Mouse (Mus musculus): ENCODE measurements around the gene Adap1. TPM values are rescaled to one million over a fixed set of nuclear protein-coding genes. Genes with fewer than 3 reads are reported as not detected.

Adap1 gene
- polyA plus RNA-seq, 1 experiment from 2014 or later, result 2.3 TPM

- Histone ChIP-seq H3K9me3 (ENCODE audit: control insufficient read depth, low read depth, low read length) (no peaks in the 10 kb centered on the region), H3K9ac (replicated peaks; ENCODE audit: low read depth, low read length) (no peak overlapping the region), H3K4me3 (ENCODE audit: low read depth, low read length) (no peak overlapping the region), H3K27ac (ENCODE audit: low read length) (no peak overlapping the region), H3K4me2 (replicated peaks; ENCODE audit: low read depth, low read length) (no peak overlapping the region), H3K36me3 (ENCODE audit: control insufficient read depth, insufficient read depth, low read length) (no peaks in the 10 kb centered on the region), H3K4me1 (ENCODE audit: control insufficient read depth, insufficient read depth, low read length) (0 out of 2 replicates have a peak, but pooled peaks cover 6% of the 10 kb centered on the region), H3K27me3 (ENCODE audit: control insufficient read depth, insufficient read depth, low read length) (peaks cover 21% of the 10 kb centered on the region)
- no peak for ATAC-seq (ENCODE audit: insufficient number of reproducible peaks, insufficient read depth, low FRiP score, low read depth)
- 75% methylated on average over 9 of the region's 9 CpGs for WGBS
Observed at GRCm38 (mm10) chr5:139323260-139323924, 2.0 kb downstream of the Adap1 start.

GRCm38 (mm10) chr5:139321331-139321730, 4.1 kb downstream of the Adap1 start:
- H3K4me1 ChIP-seq (ENCODE audit: control insufficient read depth, insufficient read depth, low read length), result 0 out of 2 replicates have a peak, but pooled peaks cover 6% of the 10 kb centered on the region
- H3K27me3 ChIP-seq (ENCODE audit: control insufficient read depth, insufficient read depth, low read length), result peaks cover 19% of the 10 kb centered on the region
- no peaks in the 10 kb centered on the region for H3K36me3 ChIP-seq (ENCODE audit: control insufficient read depth, insufficient read depth, low read length)
- no peak for ATAC-seq (ENCODE audit: insufficient number of reproducible peaks, insufficient read depth, low FRiP score, low read depth)
- 76% methylated on average over 6 of the region's 6 CpGs for WGBS
- H3K9ac ChIP-seq (replicated peaks; ENCODE audit: low read depth, low read length), result no peak overlapping the region
- no peak overlapping the region for H3K27ac ChIP-seq (ENCODE audit: low read length)
- no peaks in the 10 kb centered on the region for H3K9me3 ChIP-seq (ENCODE audit: control insufficient read depth, low read depth, low read length)
- H3K4me2 ChIP-seq (replicated peaks; ENCODE audit: low read depth, low read length), result no peak overlapping the region
- no peak overlapping the region for H3K4me3 ChIP-seq (ENCODE audit: low read depth, low read length)

- peaks cover 12% of the 10 kb centered on the region for H3K27me3 ChIP-seq (ENCODE audit: control insufficient read depth, insufficient read depth, low read length)
- no peak overlapping the region for H3K4me3 ChIP-seq (ENCODE audit: low read depth, low read length)
- 0 out of 2 replicates have a peak, but pooled peaks cover 6% of the 10 kb centered on the region for H3K4me1 ChIP-seq (ENCODE audit: control insufficient read depth, insufficient read depth, low read length)
- no peaks in the 10 kb centered on the region for H3K36me3 ChIP-seq (ENCODE audit: control insufficient read depth, insufficient read depth, low read length)
- no peak overlapping the region for H3K9ac ChIP-seq (replicated peaks; ENCODE audit: low read depth, low read length)
- WGBS, result 74% methylated on average over 7 of the region's 7 CpGs
- H3K27ac ChIP-seq (ENCODE audit: low read length), result no peak overlapping the region
- no peaks in the 10 kb centered on the region for H3K9me3 ChIP-seq (ENCODE audit: control insufficient read depth, low read depth, low read length)
- H3K4me2 ChIP-seq (replicated peaks; ENCODE audit: low read depth, low read length), result no peak overlapping the region
- no peak for ATAC-seq (ENCODE audit: insufficient number of reproducible peaks, insufficient read depth, low FRiP score, low read depth)
Observed at GRCm38 (mm10) chr5:139320424-139320823, 5.0 kb downstream of the Adap1 start.

GRCm38 (mm10) chr5:139317751-139318504, 7.5 kb downstream of the Adap1 start:
- ATAC-seq (ENCODE audit: insufficient number of reproducible peaks, insufficient read depth, low FRiP score, low read depth), result no peak
- WGBS, result 69% methylated on average over 21 of the region's 21 CpGs

GRCm38 (mm10) chr5:139316982-139317675, 8.3 kb downstream of the Adap1 start:
- H3K4me1 ChIP-seq (ENCODE audit: control insufficient read depth, insufficient read depth, low read length), result no peaks in the 10 kb centered on the region
- no peak overlapping the region for H3K9ac ChIP-seq (replicated peaks; ENCODE audit: low read depth, low read length)
- 59% methylated on average over 6 of the region's 6 CpGs for WGBS
- H3K27ac ChIP-seq (ENCODE audit: low read length), result peak overlapping the region; percentile 44; the same call in 1 of the 2 replicates
- H3K9me3 ChIP-seq (ENCODE audit: control insufficient read depth, low read depth, low read length), result no peaks in the 10 kb centered on the region
- ATAC-seq (ENCODE audit: insufficient number of reproducible peaks, insufficient read depth, low FRiP score, low read depth), result peak; percentile 87
- no peak overlapping the region for H3K4me2 ChIP-seq (replicated peaks; ENCODE audit: low read depth, low read length)
- H3K4me3 ChIP-seq (ENCODE audit: low read depth, low read length), result no peak overlapping the region
- no peaks in the 10 kb centered on the region for H3K27me3 ChIP-seq (ENCODE audit: control insufficient read depth, insufficient read depth, low read length)
- no peaks in the 10 kb centered on the region for H3K36me3 ChIP-seq (ENCODE audit: control insufficient read depth, insufficient read depth, low read length)

More at GRCm38 (mm10) chr5:139317751-139318504, 7.5 kb downstream of the Adap1 start:
- H3K9me3 ChIP-seq (ENCODE audit: control insufficient read depth, low read depth, low read length), result no peaks in the 10 kb centered on the region
- no peaks in the 10 kb centered on the region for H3K4me1 ChIP-seq (ENCODE audit: control insufficient read depth, insufficient read depth, low read length)
- H3K4me2 ChIP-seq (replicated peaks; ENCODE audit: low read depth, low read length), result no peak overlapping the region
- no peak overlapping the region for H3K9ac ChIP-seq (replicated peaks; ENCODE audit: low read depth, low read length)
- H3K36me3 ChIP-seq (ENCODE audit: control insufficient read depth, insufficient read depth, low read length), result no peaks in the 10 kb centered on the region
- H3K27ac ChIP-seq (ENCODE audit: low read length), result peak overlapping the region; percentile 44; the same call in 1 of the 2 replicates
- no peaks in the 10 kb centered on the region for H3K27me3 ChIP-seq (ENCODE audit: control insufficient read depth, insufficient read depth, low read length)
- H3K4me3 ChIP-seq (ENCODE audit: low read depth, low read length), result no peak overlapping the region

- Histone ChIP-seq H3K4me3 (ENCODE audit: low read depth, low read length) (no peak overlapping the region), H3K9me3 (ENCODE audit: control insufficient read depth, low read depth, low read length) (no peaks in the 10 kb centered on the region), H3K4me1 (ENCODE audit: control insufficient read depth, insufficient read depth, low read length) (no peaks in the 10 kb centered on the region), H3K36me3 (ENCODE audit: control insufficient read depth, insufficient read depth, low read length) (no peaks in the 10 kb centered on the region), H3K4me2 (replicated peaks; ENCODE audit: low read depth, low read length) (no peak overlapping the region), H3K27me3 (ENCODE audit: control insufficient read depth, insufficient read depth, low read length) (no peaks in the 10 kb centered on the region), H3K9ac (replicated peaks; ENCODE audit: low read depth, low read length) (no peak overlapping the region), H3K27ac (ENCODE audit: low read length) (no peak overlapping the region)
- no peak for ATAC-seq (ENCODE audit: insufficient number of reproducible peaks, insufficient read depth, low FRiP score, low read depth)
- 85% methylated on average over 12 of the region's 12 CpGs for WGBS
Observed at GRCm38 (mm10) chr5:139314941-139315642, 10.3 kb downstream of the Adap1 start.

GRCm38 (mm10) chr5:139313536-139313935, 11.9 kb downstream of the Adap1 start:
- 76% methylated on average over 9 of the region's 9 CpGs for WGBS
- H3K36me3 ChIP-seq (ENCODE audit: control insufficient read depth, insufficient read depth, low read length), result no peaks in the 10 kb centered on the region
- no peak for ATAC-seq (ENCODE audit: insufficient number of reproducible peaks, insufficient read depth, low FRiP score, low read depth)
- H3K4me2 ChIP-seq (replicated peaks; ENCODE audit: low read depth, low read length), result no peak overlapping the region
- no peak overlapping the region for H3K27ac ChIP-seq (ENCODE audit: low read length)
- no peaks in the 10 kb centered on the region for H3K9me3 ChIP-seq (ENCODE audit: control insufficient read depth, low read depth, low read length)
- no peaks in the 10 kb centered on the region for H3K4me1 ChIP-seq (ENCODE audit: control insufficient read depth, insufficient read depth, low read length)
- H3K4me3 ChIP-seq (ENCODE audit: low read depth, low read length), result no peak overlapping the region
- no peak overlapping the region for H3K9ac ChIP-seq (replicated peaks; ENCODE audit: low read depth, low read length)
- H3K27me3 ChIP-seq (ENCODE audit: control insufficient read depth, insufficient read depth, low read length), result no peaks in the 10 kb centered on the region

- 87% methylated on average over 9 of the region's 9 CpGs for WGBS
- Histone ChIP-seq H3K9me3 (ENCODE audit: control insufficient read depth, low read depth, low read length) (no peaks in the 10 kb centered on the region), H3K4me2 (replicated peaks; ENCODE audit: low read depth, low read length) (no peak overlapping the region), H3K36me3 (ENCODE audit: control insufficient read depth, insufficient read depth, low read length) (no peaks in the 10 kb centered on the region), H3K9ac (replicated peaks; ENCODE audit: low read depth, low read length) (no peak overlapping the region), H3K4me1 (ENCODE audit: control insufficient read depth, insufficient read depth, low read length) (no peaks in the 10 kb centered on the region), H3K27me3 (ENCODE audit: control insufficient read depth, insufficient read depth, low read length) (no peaks in the 10 kb centered on the region), H3K27ac (ENCODE audit: low read length) (no peak overlapping the region), H3K4me3 (ENCODE audit: low read depth, low read length) (no peak overlapping the region)
- no peak for ATAC-seq (ENCODE audit: insufficient number of reproducible peaks, insufficient read depth, low FRiP score, low read depth)
Observed at GRCm38 (mm10) chr5:139311822-139312221, 13.6 kb downstream of the Adap1 start.

Measured in stomach, embryonic 14.5 days (tissue).